Mouse (Mus musculus) midbrain, embryonic 11.5 days (tissue): ENCODE measurements around the gene Dcpp1. TPM values are rescaled to one million over a fixed set of nuclear protein-coding genes. Genes with fewer than 3 reads are reported as not detected.

Experiments
- ATAC-seq: fragments of 200-750 bp; cut with Nextera tagmentation; 2 replicates; pipeline ENCODE4 v1.8.0; 2017; ENCODE audit warnings: moderate TSS enrichment, moderate library complexity; ENCODE audit not compliant: low FRiP score
- DNase-seq: peaks from one replicate; pipeline ENCODE4 v3.0.0; 2015; ENCODE audit warnings: low spot score; ENCODE audit errors: missing footprints
- H3K27ac ChIP-seq: fragments of 300-500 bp; sonication (generic); 2 replicates; pipeline ENCODE4 v1.5.1; 2014; ENCODE audit warnings: low read depth, low read length
- H3K27me3 ChIP-seq: fragments of 300-500 bp; sonication (generic); 2 replicates; pipeline ENCODE4 v1.6.1; 2014; ENCODE audit warnings: mild to moderate bottlenecking, low read length, moderate library complexity, mixed read lengths; ENCODE audit not compliant: control insufficient read depth, insufficient read depth
- H3K36me3 ChIP-seq: fragments of 300-500 bp; sonication (generic); 2 replicates; pipeline ENCODE4 v1.6.1; 2014; ENCODE audit warnings: mild to moderate bottlenecking, low read length, moderate library complexity, mixed read lengths; ENCODE audit not compliant: control insufficient read depth, insufficient read depth
- H3K4me1 ChIP-seq: fragments of 300-500 bp; sonication (generic); 2 replicates; pipeline ENCODE4 v1.6.1; 2014; ENCODE audit warnings: low read length; ENCODE audit not compliant: control insufficient read depth, insufficient read depth
- H3K4me2 ChIP-seq: fragments of 300-500 bp; sonication (generic); 2 replicates; pipeline ENCODE4 v1.6.1; 2014; ENCODE audit warnings: mild to moderate bottlenecking, moderate library complexity
- H3K4me3 ChIP-seq: fragments of 300-500 bp; sonication (generic); 2 replicates; pipeline ENCODE4 v1.5.1; 2014; ENCODE audit warnings: low read depth, low read length
- H3K9ac ChIP-seq: fragments of 300-500 bp; sonication (generic); 2 replicates; pipeline ENCODE4 v1.6.1; 2014; ENCODE audit warnings: low read length
- H3K9me3 ChIP-seq: fragments of 300-500 bp; sonication (generic); 2 replicates; pipeline ENCODE4 v1.6.1; 2016; ENCODE audit warnings: low read length; ENCODE audit not compliant: control insufficient read depth
- WGBS: fragments of 180-500 bp; shearing (Covaris S2); extraction: QIAGEN DNeasy Blood & Tissue Kit; methylation state at CpG from one replicate; pipeline ENCODE4 v1.1.7; 2014; 5-methylcytosine and 5-hydroxymethylcytosine counted together
- polyA plus RNA-seq: library from polyadenylated mRNA; unstranded; fragments of >200 nt; fragmentation: Nextera tagmentation; extraction: Ambion mirVana; gene quantifications from 2 replicates; pipeline ENCODE4 v1.2.1, GENCODE M21; 2014

Dcpp1 gene
- polyA plus RNA-seq, 1 experiment from 2014 or later = not detected

DNA sequence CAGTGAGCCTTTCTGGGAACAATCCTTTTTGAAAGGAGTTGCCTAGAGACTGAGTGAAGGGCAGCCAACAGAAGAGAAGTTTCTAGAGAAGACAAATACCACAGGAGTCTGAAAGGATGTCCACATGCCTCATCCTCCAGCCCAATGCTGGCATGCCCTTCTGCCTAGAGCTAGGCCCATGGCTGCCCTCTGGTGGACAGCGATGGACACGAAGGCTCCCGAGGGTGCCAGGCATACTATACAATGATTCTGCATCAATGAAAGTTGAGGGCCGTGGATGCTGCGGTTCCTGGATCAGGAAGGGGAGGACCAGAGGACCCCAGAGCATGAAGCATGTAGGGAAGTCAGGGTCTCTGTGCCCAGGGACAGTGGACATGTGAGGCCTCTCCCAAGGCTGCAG, 27.4 kb upstream of the Dcpp1 start:
- Histone ChIP-seq H3K4me1 (no peaks in the 10 kb centered on the region), H3K9ac (no peak overlapping the region), H3K4me2 (no peak overlapping the region), H3K27ac (no peak overlapping the region), H3K4me3 (no peak overlapping the region), H3K9me3 (no peaks in the 10 kb centered on the region), H3K36me3 (no peaks in the 10 kb centered on the region), H3K27me3 (no peaks in the 10 kb centered on the region)
- DNase-seq = peak; percentile 88
- ATAC-seq = peak; percentile 39
- 31% methylated on average over 5 of the region's 5 CpGs for WGBS

DNA sequence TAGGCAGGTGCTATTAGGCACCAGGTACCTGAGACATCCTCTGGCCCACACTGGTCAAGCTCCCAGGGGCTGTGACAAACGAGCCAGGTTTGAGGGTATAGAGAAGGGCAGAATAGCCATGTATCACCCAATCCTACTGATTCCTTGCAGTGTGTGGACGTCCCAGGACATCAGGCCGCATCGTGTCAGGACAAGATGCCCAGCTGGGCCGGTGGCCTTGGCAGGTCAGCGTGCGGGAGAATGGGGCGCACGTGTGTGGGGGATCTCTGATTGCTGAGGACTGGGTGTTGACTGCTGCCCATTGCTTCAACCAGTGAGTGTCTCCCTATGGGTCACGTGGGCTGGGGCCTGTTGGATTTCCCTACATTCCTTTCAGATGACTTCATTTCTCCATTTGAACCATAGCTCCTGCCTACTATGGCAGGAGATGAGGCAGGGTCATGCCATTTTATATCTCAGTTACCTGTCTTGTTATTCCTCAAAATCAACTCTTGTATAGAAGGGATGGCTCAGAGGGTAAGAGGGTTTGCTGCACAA, 26.4 kb upstream of the Dcpp1 start:
- H3K4me3 ChIP-seq = no peak overlapping the region
- no peak overlapping the region for H3K9ac ChIP-seq
- no peaks in the 10 kb centered on the region for H3K36me3 ChIP-seq
- WGBS = 90% methylated on average over 10 of the region's 10 CpGs
- no peaks in the 10 kb centered on the region for H3K9me3 ChIP-seq
- H3K27ac ChIP-seq = no peak overlapping the region
- no peaks in the 10 kb centered on the region for H3K4me1 ChIP-seq
- DNase-seq = no peak
- H3K27me3 ChIP-seq = no peaks in the 10 kb centered on the region
- ATAC-seq = no peak
- H3K4me2 ChIP-seq = no peak overlapping the region

DNA sequence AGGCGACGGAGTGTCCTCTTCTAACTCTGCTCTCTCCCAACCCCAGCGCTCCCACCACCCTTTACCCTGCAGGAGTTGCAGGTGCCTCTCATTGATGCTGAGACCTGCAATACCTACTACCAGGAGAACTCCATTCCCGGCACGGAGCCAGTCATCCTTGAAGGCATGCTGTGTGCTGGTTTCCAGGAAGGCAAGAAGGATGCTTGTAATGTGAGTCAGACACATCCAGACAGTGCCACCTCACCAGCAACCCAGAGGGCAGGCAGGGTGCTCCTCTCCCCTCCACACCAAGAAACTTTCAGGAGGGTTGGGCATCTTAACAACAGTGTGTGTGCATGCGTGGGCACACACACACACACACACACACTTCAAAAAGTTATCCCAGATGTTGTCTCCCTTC, 23.5 kb upstream of the Dcpp1 start:
- no peak overlapping the region for H3K4me3 ChIP-seq
- no peaks in the 10 kb centered on the region for H3K4me1 ChIP-seq
- WGBS = 80% methylated on average over 6 of the region's 6 CpGs
- no peak for ATAC-seq
- no peaks in the 10 kb centered on the region for H3K9me3 ChIP-seq
- H3K27ac ChIP-seq = no peak overlapping the region
- no peaks in the 10 kb centered on the region for H3K36me3 ChIP-seq
- no peak overlapping the region for H3K4me2 ChIP-seq
- DNase-seq = no peak
- H3K27me3 ChIP-seq = no peaks in the 10 kb centered on the region
- H3K9ac ChIP-seq = no peak overlapping the region

DNA sequence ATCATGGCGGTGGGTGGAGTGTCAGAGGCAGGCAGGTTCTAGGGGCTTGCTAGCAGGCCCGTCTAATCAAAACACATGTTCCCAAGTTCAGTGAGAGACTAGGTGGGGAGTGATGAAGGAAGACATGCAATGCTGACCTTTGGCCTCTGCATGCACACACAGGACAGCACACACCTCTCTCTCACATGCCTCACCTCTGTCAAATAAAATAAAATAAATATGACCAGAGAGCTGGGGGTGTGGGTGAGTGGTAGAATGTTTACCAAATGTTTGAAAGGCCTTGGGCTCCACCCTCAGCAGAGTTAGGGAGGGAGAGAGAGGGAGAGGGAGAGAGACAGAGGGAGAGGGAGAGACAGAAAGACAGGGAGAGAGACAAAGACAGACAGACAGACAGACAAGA, 22.8 kb upstream of the Dcpp1 start:
- H3K4me1 ChIP-seq = no peaks in the 10 kb centered on the region
- ATAC-seq (no peak), DNase-seq (no peak)
- WGBS = 83% methylated on average over 2 of the region's 2 CpGs
- no peaks in the 10 kb centered on the region for H3K9me3 ChIP-seq
- H3K4me3 ChIP-seq = no peak overlapping the region
- H3K9ac ChIP-seq = no peak overlapping the region
- no peaks in the 10 kb centered on the region for H3K36me3 ChIP-seq
- H3K27ac ChIP-seq = no peak overlapping the region
- no peaks in the 10 kb centered on the region for H3K27me3 ChIP-seq
- H3K4me2 ChIP-seq = no peak overlapping the region

DNA sequence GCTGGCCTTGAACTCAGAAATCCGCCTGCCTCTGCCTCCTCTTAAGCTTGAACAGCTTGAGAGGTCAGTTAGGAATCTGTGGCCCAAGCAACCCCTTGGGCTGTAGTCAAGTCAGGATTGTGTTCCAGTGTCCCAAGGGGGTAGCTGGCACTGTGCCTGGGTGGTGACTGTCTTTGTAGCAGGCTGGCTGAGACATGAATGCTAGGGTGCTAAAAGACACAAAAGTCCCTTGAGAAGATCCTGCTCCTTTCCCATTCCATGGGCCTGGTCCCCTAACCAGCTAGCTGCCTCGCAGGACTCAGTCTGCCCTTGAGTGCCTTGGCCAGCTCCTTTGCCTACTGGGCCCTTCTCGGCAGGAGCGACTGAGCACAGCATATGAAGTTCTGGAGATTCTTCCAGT, 17.8 kb upstream of the Dcpp1 start:
- no peak overlapping the region for H3K4me2 ChIP-seq
- H3K9me3 ChIP-seq = no peaks in the 10 kb centered on the region
- no peaks in the 10 kb centered on the region for H3K4me1 ChIP-seq
- no peak for DNase-seq
- H3K36me3 ChIP-seq = no peaks in the 10 kb centered on the region
- 86% methylated on average over 4 of the region's 4 CpGs for WGBS
- no peak overlapping the region for H3K9ac ChIP-seq
- no peak for ATAC-seq
- H3K4me3 ChIP-seq = no peak overlapping the region
- no peak overlapping the region for H3K27ac ChIP-seq
- H3K27me3 ChIP-seq = no peaks in the 10 kb centered on the region

DNA sequence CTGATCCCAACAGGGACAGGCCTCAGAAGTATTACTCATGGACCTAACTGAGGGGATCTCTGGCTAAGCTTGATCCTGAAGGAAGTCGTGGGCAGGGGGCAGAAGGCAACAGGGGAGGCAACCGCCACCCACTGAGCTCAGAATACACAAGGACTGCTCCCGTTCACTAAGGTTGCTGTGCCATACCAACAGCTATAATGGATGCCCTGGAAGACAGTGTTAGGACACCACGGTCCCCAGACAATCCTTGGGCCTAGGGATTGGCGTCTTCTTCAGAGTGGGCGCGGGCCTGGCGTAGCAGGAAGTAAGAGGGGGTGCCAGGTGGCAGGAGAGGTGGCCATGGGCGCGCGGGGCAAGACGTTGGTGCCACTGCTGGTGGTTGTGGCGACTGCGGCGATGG, 12.9 kb upstream of the Dcpp1 start, which contains the start of gene Prss21:
TSS of gene Prss21 (plus strand) at position 301 of the 400 bp plus-strand sequence.
- WGBS = 84% methylated on average over 15 of the region's 15 CpGs
- H3K9me3 ChIP-seq = no peaks in the 10 kb centered on the region
- H3K4me3 ChIP-seq = no peak within 1 kb of the TSS
- no peaks in the 10 kb centered on the region for H3K27me3 ChIP-seq
- H3K27ac ChIP-seq = no peak within 1 kb of the TSS
- H3K4me1 ChIP-seq = no peaks in the 10 kb centered on the region
- no peak within 1 kb of the TSS for H3K9ac ChIP-seq
- H3K36me3 ChIP-seq = no peaks in the 10 kb centered on the region
- ATAC-seq (no peak), DNase-seq (no peak)
- no peak within 1 kb of the TSS for H3K4me2 ChIP-seq

DNA sequence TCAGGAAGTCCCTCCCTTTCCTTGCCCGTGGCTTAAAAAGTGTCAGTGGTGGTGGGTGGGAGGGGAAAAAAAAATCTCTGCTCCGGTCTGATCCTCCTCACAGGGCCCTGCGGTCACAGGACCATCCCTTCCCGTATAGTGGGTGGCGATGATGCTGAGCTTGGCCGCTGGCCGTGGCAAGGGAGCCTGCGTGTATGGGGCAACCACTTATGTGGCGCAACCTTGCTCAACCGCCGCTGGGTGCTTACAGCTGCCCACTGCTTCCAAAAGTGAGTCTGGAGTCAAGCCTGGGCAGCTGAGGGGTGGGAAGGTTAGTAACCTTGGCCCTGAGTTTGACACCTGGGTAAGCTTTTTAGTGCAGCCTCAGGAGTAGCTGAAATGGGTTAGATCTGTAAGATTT, 12.2 kb upstream of the Dcpp1 start:
- Histone ChIP-seq H3K9ac (no peak overlapping the region), H3K27ac (no peak overlapping the region), H3K36me3 (no peaks in the 10 kb centered on the region), H3K27me3 (no peaks in the 10 kb centered on the region), H3K4me2 (no peak overlapping the region), H3K9me3 (no peaks in the 10 kb centered on the region), H3K4me3 (no peak overlapping the region), H3K4me1 (no peaks in the 10 kb centered on the region)
- ATAC-seq = no peak
- WGBS = 91% methylated on average over 11 of the region's 11 CpGs
- no peak for DNase-seq

DNA sequence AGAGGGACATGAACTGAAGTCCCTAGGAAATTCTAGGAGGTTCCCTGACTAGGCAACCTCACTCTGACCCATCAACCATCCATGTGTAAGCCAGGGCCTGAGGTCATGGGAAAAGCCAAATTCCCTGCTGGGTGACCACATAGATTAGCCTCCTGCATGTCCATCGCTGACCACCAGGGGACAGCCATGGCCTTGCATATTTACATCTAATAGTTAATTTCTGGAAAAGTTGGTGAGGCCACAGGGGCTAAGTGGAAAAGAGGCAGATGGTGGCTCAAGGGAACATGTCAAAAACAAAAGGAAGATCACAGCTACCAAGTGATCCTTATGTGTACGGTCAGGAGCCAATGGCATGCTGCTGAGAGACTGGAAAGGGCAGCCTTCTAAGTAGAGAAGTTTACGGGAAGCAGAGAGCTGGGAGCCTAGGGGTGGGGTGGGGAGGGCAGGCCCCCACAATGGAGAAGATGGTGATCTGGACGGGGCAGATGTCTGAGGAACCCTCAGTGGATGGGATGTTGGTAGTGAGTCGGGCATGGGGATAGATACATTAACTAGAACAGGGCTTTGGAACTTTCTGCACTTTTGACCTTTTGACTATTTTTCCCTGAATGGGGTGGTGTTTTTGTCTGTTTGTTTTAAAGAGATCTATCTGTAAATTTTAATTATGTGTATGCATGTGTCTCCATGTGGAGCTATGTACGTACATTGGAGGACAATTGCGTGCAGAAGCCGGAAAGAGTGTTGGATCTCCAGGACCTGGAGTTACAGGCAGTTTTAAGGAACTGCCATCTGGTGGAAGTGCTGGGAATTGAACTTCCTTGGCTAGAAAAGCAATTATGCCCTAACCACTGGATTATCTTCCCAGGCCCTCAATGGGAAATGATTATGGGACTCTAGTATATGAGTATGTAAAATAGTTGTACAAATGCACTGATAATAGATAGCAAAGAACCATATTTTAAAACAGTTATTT, 6.5 kb upstream of the Dcpp1 start:
- Histone ChIP-seq H3K4me2 (no peak overlapping the region), H3K4me3 (no peak overlapping the region), H3K27me3 (no peaks in the 10 kb centered on the region), H3K36me3 (no peaks in the 10 kb centered on the region), H3K9me3 (no peaks in the 10 kb centered on the region), H3K4me1 (no peaks in the 10 kb centered on the region), H3K27ac (no peak overlapping the region), H3K9ac (no peak overlapping the region)
- 48% methylated on average over 8 of the region's 8 CpGs for WGBS
- peak; percentile 50 for ATAC-seq
- DNase-seq = peak; percentile 91

DNA sequence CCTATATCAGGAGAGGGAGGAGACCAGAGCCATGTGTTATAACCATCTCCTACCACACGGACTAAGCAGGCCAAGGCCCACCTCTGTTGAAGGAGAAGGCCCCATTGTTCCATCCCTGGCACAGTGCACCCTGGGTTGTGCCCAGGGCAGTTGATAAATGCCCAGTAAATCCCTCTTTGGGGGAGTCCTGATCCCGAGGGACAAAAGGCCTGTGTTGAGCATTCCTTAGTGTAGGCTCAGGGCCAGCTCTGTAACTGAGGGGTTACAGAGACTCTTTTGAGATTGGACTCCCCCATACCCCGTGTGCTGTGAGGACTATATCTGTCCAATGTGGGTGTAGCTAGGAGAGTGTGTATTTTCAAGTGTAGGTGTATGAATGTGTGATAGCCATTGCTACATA, 3.9 kb upstream of the Dcpp1 start:
- no peaks in the 10 kb centered on the region for H3K27me3 ChIP-seq
- no peaks in the 10 kb centered on the region for H3K36me3 ChIP-seq
- DNase-seq (no peak), ATAC-seq (no peak)
- H3K4me2 ChIP-seq = no peak overlapping the region
- 78% methylated on average over 3 of the region's 3 CpGs for WGBS
- H3K9ac ChIP-seq = no peak overlapping the region
- no peak overlapping the region for H3K27ac ChIP-seq
- H3K4me1 ChIP-seq = no peaks in the 10 kb centered on the region
- no peak overlapping the region for H3K4me3 ChIP-seq
- H3K9me3 ChIP-seq = no peaks in the 10 kb centered on the region
